Mouse (Mus musculus) gastrocnemius, postnatal 14 days (tissue): ENCODE data around the gene Zfp229. TPM values are rescaled to one million over a fixed set of nuclear protein-coding genes. Genes with fewer than 3 reads are reported as not detected.

Experiments used
- total RNA-seq, 2 experiments: library from RNA; stranded (reverse); gene quantifications; 2 replicates each; pipeline ENCODE4 v1.2.3; 2021

Gene Zfp229
- total RNA-seq, 2 experiments from 2014 or later: 4.5 to 4.6 TPM

Other genes starting within 250 kb of the Zfp229 start
- 1 to 10 TPM; 1.3 to 1.5 TPM for gene Zfp53, start 241.8 kb upstream of the Zfp229 start, total RNA-seq
- gene Zfp52, start 195.3 kb upstream of the Zfp229 start, total RNA-seq: 1 to 10 TPM; 3.3 to 3.9 TPM
- 1 to 10 TPM; 2.6 to 2.7 TPM for gene Zfp948, start 163.8 kb upstream of the Zfp229 start, total RNA-seq
- gene Zfp983, start 80.2 kb upstream of the Zfp229 start, total RNA-seq: 1 to 10 TPM; 1.7 to 2.0 TPM
- 1 to 10 TPM in 1 of 2 experiments, not detected in 1; 1.3 TPM for gene Gm10226, start 38.9 kb upstream of the Zfp229 start, total RNA-seq
- 1 to 10 TPM; 1.3 to 1.8 TPM for gene Zfp760, start 23.1 kb upstream of the Zfp229 start, total RNA-seq
- gene Zfp820, start 115.0 kb downstream of the Zfp229 start, total RNA-seq: 1 to 10 TPM in 1 of 2 experiments, under 1 TPM in 1; 0.95 to 1.3 TPM
- gene Zfp995, start 179.1 kb downstream of the Zfp229 start, total RNA-seq: 1 to 10 TPM; 1.1 to 1.2 TPM
- 1 to 10 TPM; 4.6 to 4.8 TPM for gene Zfp942, start 231.7 kb downstream of the Zfp229 start, total RNA-seq
- gene Zfp943, start 231.8 kb downstream of the Zfp229 start, total RNA-seq: 10 to 100 TPM; 13.2 to 14.7 TPM